8 mouse cellular contexts compared by ENCODE assay signal in genomic region chr11:69633128-69633866, GRCm38 (mm10). TPM values are rescaled to one million over a fixed set of nuclear protein-coding genes. Genes with fewer than 3 reads are reported as not detected.
DNase-seq lines count a peak whose midpoint lies in the region; ATAC-seq and TF ChIP-seq lines count a peak whose summit lies in the region.

No protein-coding gene starts in this region.

- H3K9ac ChIP-seq in neural tube, embryonic 11.5 days (ENCODE audit: low read length), result peak overlapping the region; percentile 96
- peak overlapping the region; percentile 93 for H3K9ac ChIP-seq in forebrain, embryonic 14.5 days (ENCODE audit: low read length)
- H3K9ac ChIP-seq in intestine, embryonic 15.5 days, result peak overlapping the region; percentile 96

- no peaks in the 10 kb centered on the region; the same call in 1 of the 2 replicates for H3K36me3 ChIP-seq in neural tube, embryonic 11.5 days (ENCODE audit: control insufficient read depth, insufficient read depth, low read length)
- H3K36me3 ChIP-seq in forebrain, embryonic 14.5 days (ENCODE audit: control insufficient read depth, insufficient read depth, low read length), result peaks cover 7% of the 10 kb centered on the region; the same call in 1 of the 2 replicates
- H3K36me3 ChIP-seq in intestine, embryonic 15.5 days, result no peaks in the 10 kb centered on the region
- H3K36me3 ChIP-seq in testis, adult 2 months (ENCODE audit: control insufficient read depth, insufficient read depth, low read length), result no peaks in the 10 kb centered on the region

- peak overlapping the region; percentile 99 for H3K4me3 ChIP-seq in neural tube, embryonic 11.5 days (ENCODE audit: low read depth, low read length)
- H3K4me3 ChIP-seq in forebrain, embryonic 14.5 days (ENCODE audit: low read depth, low read length), result peak overlapping the region; percentile 94
- H3K4me3 ChIP-seq in intestine, embryonic 15.5 days (replicated peaks), result peak overlapping the region; percentile 97
- H3K4me3 ChIP-seq in testis, adult 2 months (ENCODE audit: control insufficient read depth, low read depth, low read length), result peak overlapping the region; percentile 97

- TF ChIP-seq CTCF in testis, adult 2 months (IDR thresholded peaks at IDR 0.05; ENCODE audit: control insufficient read depth, insufficient read depth, insufficient replicate concordance, low read depth, low read length), result no peak

- peak overlapping the region; percentile 74 for H3K4me2 ChIP-seq in neural tube, embryonic 11.5 days (ENCODE audit: low read depth)
- peak overlapping the region; percentile 77 for H3K4me2 ChIP-seq in forebrain, embryonic 14.5 days (ENCODE audit: low read length)
- peak overlapping the region; percentile 60 for H3K4me2 ChIP-seq in intestine, embryonic 15.5 days (replicated peaks)

- DNase-seq in neural tube, embryonic 11.5 days (ENCODE audit: low spot score), result no peak
- DNase-seq in neural tube, embryonic 10.5 days (ENCODE audit: extremely low spot score, low spot score), result no peak
- no peak for DNase-seq in forebrain, embryonic 14.5 days (ENCODE audit: low spot score)
- DNase-seq in lung, postnatal 14 days, result peak; percentile 70
- DNase-seq in left cerebral cortex, postnatal 4 days, result no peak

- H3K27me3 ChIP-seq in neural tube, embryonic 11.5 days (ENCODE audit: control insufficient read depth, insufficient read depth, low read length), result no peaks in the 10 kb centered on the region
- H3K27me3 ChIP-seq in forebrain, embryonic 14.5 days (replicated peaks; ENCODE audit: control insufficient read depth, insufficient read depth, low read length), result no peaks in the 10 kb centered on the region
- H3K27me3 ChIP-seq in intestine, embryonic 15.5 days (replicated peaks), result no peaks in the 10 kb centered on the region
- H3K27me3 ChIP-seq in testis, adult 2 months (ENCODE audit: control insufficient read depth, insufficient read depth, low read length), result no peaks in the 10 kb centered on the region

- intact Hi-C loops in left cerebral cortex, postnatal 4 days (cut with DNase I), result no loop called here

- peaks cover 17% of the 10 kb centered on the region for H3K4me1 ChIP-seq in neural tube, embryonic 11.5 days (ENCODE audit: control insufficient read depth, insufficient read depth, low read length)
- peaks cover 17% of the 10 kb centered on the region for H3K4me1 ChIP-seq in forebrain, embryonic 14.5 days (ENCODE audit: control insufficient read depth, insufficient read depth, low read length)
- peaks cover 5% of the 10 kb centered on the region; the same call in 1 of the 2 replicates for H3K4me1 ChIP-seq in intestine, embryonic 15.5 days (replicated peaks)
- H3K4me1 ChIP-seq in testis, adult 2 months (ENCODE audit: control insufficient read depth, insufficient read depth, low read length), result peaks cover 2% of the 10 kb centered on the region

- no peak; the same call in 1 of the 2 replicates for TF ChIP-seq POLR2A in testis, adult 2 months (IDR thresholded peaks at IDR 0.05; ENCODE audit: control insufficient read depth, low read depth, low read length)

- peak overlapping the region; percentile 96 for H3K27ac ChIP-seq in neural tube, embryonic 11.5 days (ENCODE audit: low read depth, low read length)
- peak overlapping the region; percentile 94 for H3K27ac ChIP-seq in forebrain, embryonic 14.5 days (ENCODE audit: low read depth, low read length)
- peak overlapping the region; percentile 97 for H3K27ac ChIP-seq in intestine, embryonic 15.5 days
- peak overlapping the region; percentile 91 for H3K27ac ChIP-seq in testis, adult 2 months (ENCODE audit: control insufficient read depth, insufficient read depth, low read depth, low read length)

- no peaks in the 10 kb centered on the region for H3K9me3 ChIP-seq in neural tube, embryonic 11.5 days (ENCODE audit: control insufficient read depth, low read length)
- no peaks in the 10 kb centered on the region for H3K9me3 ChIP-seq in forebrain, embryonic 14.5 days (replicated peaks; ENCODE audit: control insufficient read depth, low read length)
- H3K9me3 ChIP-seq in intestine, embryonic 15.5 days, result no peaks in the 10 kb centered on the region

- WGBS in neural tube, embryonic 11.5 days, result under 1% methylated on average over 44 of the region's 50 CpGs
- under 1% methylated on average over 38 of the region's 50 CpGs for WGBS in forebrain, embryonic 14.5 days
- under 1% methylated on average over 41 of the region's 50 CpGs for WGBS in intestine, embryonic 15.5 days

- peak; percentile 56 for ATAC-seq in neural tube, embryonic 11.5 days (ENCODE audit: insufficient read depth, low FRiP score, low TSS enrichment)
- ATAC-seq in activated CD4-positive, CD25-positive, alpha-beta regulatory T cell, adult 4 months, result peak; percentile 28
- peak; percentile 65 for ATAC-seq in forebrain, embryonic 14.5 days
- peak; percentile 80 for ATAC-seq in intestine, embryonic 15.5 days

RNA-seq across cellular contexts. Expression of gene Fxr2, which starts 0.5 kb away (rescaled TPM):
- polyA plus RNA-seq in neural tube, embryonic 11.5 days (2014; fragmentation: Nextera tagmentation; extraction: Ambion mirVana), result 36.4 and 40.3 TPM in 2 replicates
- polyA plus RNA-seq in activated CD4-positive, CD25-positive, alpha-beta regulatory T cell, adult 4 months (2017; shearing (Covaris generic)), result 1 to 10 TPM; 6.5 to 7.1 TPM
- polyA plus RNA-seq in forebrain, embryonic 14.5 days (2014; fragmentation: Nextera tagmentation; extraction: Ambion mirVana), result 34.2 and 35.0 TPM in 2 replicates
- polyA plus RNA-seq in intestine, embryonic 15.5 days (2015; fragmentation: Nextera tagmentation; extraction: Ambion mirVana), result 15.6 and 21.2 TPM in 2 replicates
- 63.3 and 69.1 TPM in 2 replicates for polyA plus RNA-seq in testis, adult 2 months (2012; rRNA removed)
- 100 to 1,000 TPM in 1 of 2 experiments, 10 to 100 TPM in 1; 98.2 to 107 TPM for total RNA-seq in left cerebral cortex, postnatal 4 days (2021)

RNA-seq across cellular contexts. Expression of gene Sat2, which starts 11.5 kb away (rescaled TPM):
- polyA plus RNA-seq in neural tube, embryonic 11.5 days (2014; fragmentation: Nextera tagmentation; extraction: Ambion mirVana), result 14.9 and 19.0 TPM in 2 replicates
- polyA plus RNA-seq in activated CD4-positive, CD25-positive, alpha-beta regulatory T cell, adult 4 months (2017; shearing (Covaris generic)), result not detected
- polyA plus RNA-seq in forebrain, embryonic 14.5 days (2014; fragmentation: Nextera tagmentation; extraction: Ambion mirVana), result 17.6 and 18.2 TPM in 2 replicates
- 14.1 and 16.7 TPM in 2 replicates for polyA plus RNA-seq in intestine, embryonic 15.5 days (2015; fragmentation: Nextera tagmentation; extraction: Ambion mirVana)
- 7.0 and 9.4 TPM in 2 replicates for polyA plus RNA-seq in testis, adult 2 months (2012; rRNA removed)
- 10 to 100 TPM in 1 of 2 experiments, 1 to 10 TPM in 1; 8.7 to 12.4 TPM for total RNA-seq in left cerebral cortex, postnatal 4 days (2021)

RNA-seq across cellular contexts. Expression of gene Shbg, which starts 15.6 kb away (rescaled TPM):
- not detected in 2 replicates for polyA plus RNA-seq in neural tube, embryonic 11.5 days (2014; fragmentation: Nextera tagmentation; extraction: Ambion mirVana)
- not detected for polyA plus RNA-seq in activated CD4-positive, CD25-positive, alpha-beta regulatory T cell, adult 4 months (2017; shearing (Covaris generic))
- not detected in 2 replicates for polyA plus RNA-seq in forebrain, embryonic 14.5 days (2014; fragmentation: Nextera tagmentation; extraction: Ambion mirVana)
- polyA plus RNA-seq in intestine, embryonic 15.5 days (2015; fragmentation: Nextera tagmentation; extraction: Ambion mirVana), result 0.34 and 0.43 TPM in 2 replicates
- 11.9 and 16.4 TPM in 2 replicates for polyA plus RNA-seq in testis, adult 2 months (2012; rRNA removed)
- total RNA-seq in left cerebral cortex, postnatal 4 days (2021), result not detected

RNA-seq across cellular contexts. Expression of gene Sox15, which starts 21.8 kb away (rescaled TPM):
- polyA plus RNA-seq in neural tube, embryonic 11.5 days (2014; fragmentation: Nextera tagmentation; extraction: Ambion mirVana), result not detected in 2 replicates
- not detected for polyA plus RNA-seq in activated CD4-positive, CD25-positive, alpha-beta regulatory T cell, adult 4 months (2017; shearing (Covaris generic))
- polyA plus RNA-seq in forebrain, embryonic 14.5 days (2014; fragmentation: Nextera tagmentation; extraction: Ambion mirVana), result not detected in 2 replicates
- 0.20 TPM in 1 of 2 replicates, not detected in the other for polyA plus RNA-seq in intestine, embryonic 15.5 days (2015; fragmentation: Nextera tagmentation; extraction: Ambion mirVana)
- 0.25 and 0.38 TPM in 2 replicates for polyA plus RNA-seq in testis, adult 2 months (2012; rRNA removed)
- total RNA-seq in left cerebral cortex, postnatal 4 days (2021), result not detected

RNA-seq across cellular contexts. Expression of gene Atp1b2, which starts 27.6 kb away (rescaled TPM):
- polyA plus RNA-seq in neural tube, embryonic 11.5 days (2014; fragmentation: Nextera tagmentation; extraction: Ambion mirVana), result 7.2 and 7.7 TPM in 2 replicates
- polyA plus RNA-seq in activated CD4-positive, CD25-positive, alpha-beta regulatory T cell, adult 4 months (2017; shearing (Covaris generic)), result under 1 TPM in 1 of 2 experiments, not detected in 1; 0.46 TPM
- 22.0 and 31.5 TPM in 2 replicates for polyA plus RNA-seq in forebrain, embryonic 14.5 days (2014; fragmentation: Nextera tagmentation; extraction: Ambion mirVana)
- polyA plus RNA-seq in intestine, embryonic 15.5 days (2015; fragmentation: Nextera tagmentation; extraction: Ambion mirVana), result 5.8 and 6.8 TPM in 2 replicates
- 27.9 and 40.5 TPM in 2 replicates for polyA plus RNA-seq in testis, adult 2 months (2012; rRNA removed)
- total RNA-seq in left cerebral cortex, postnatal 4 days (2021), result 100 to 1,000 TPM; 166 to 200 TPM

Comparison
In these comparisons a context has a peak if more than half of its experiments do, and no peak if none do; other contexts are left out.
1. ATAC-seq: peak in every context shown above with its lines; median percentile 80 in intestine, embryonic 15.5 days; 65 in forebrain, embryonic 14.5 days; 56 in neural tube, embryonic 11.5 days; 28 in activated CD4-positive, CD25-positive, alpha-beta regulatory T cell, adult 4 months.